Mouse (Mus musculus): ENCODE data around the gene Rnf126. TPM values are rescaled to one million over a fixed set of nuclear protein-coding genes. Genes with fewer than 3 reads are reported as not detected.

The Rnf126 gene
- polyA plus RNA-seq (2014; fragmentation: Nextera tagmentation; extraction: Ambion mirVana): 65.1 and 72.7 TPM in 2 replicates

DNA sequence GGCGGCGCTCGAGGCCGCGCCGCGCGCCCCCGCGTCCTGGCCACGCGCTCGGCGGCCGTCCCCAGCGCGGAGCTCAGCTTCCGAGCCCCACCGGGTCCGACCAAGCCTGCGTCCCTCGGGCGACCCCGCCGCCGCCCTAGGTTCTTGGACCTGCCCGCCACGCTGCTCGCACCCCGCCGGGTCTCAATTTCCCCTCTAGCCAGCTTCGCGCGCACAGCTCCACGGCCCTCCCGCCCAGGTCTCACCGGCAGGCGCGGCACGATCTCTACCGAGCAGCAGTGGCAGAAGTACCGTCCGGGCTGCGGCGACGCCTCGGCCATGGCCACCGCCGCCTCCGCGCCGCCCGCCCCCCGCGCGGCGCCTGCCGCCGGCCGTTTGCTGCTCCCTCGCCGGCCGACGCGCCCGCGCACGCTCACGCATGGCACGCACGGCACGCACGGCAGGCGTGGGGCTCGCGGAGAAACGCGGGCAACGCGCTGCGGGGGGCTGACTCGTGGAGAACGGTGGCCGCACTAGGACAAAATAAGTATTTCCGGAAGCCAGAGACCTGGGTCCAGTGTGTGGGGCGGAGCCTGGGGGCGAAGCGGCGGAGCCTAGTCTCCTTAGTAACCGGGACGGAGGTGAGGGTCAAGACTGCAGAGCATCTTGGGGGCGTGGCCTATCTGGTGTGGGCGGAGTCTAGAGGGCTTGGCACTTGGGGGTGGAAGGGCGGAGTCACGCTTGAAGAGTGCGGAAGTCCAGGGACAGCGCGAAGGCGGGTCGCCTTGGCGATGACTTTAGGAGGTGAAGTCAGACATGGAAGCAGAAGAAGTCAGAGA lies at the start of gene Rnf126:
Rnf126 (minus strand) TSS at position 445 of the 818 bp plus-strand sequence.
- peak; percentile 100 for DNase-seq (ENCODE audit: low spot score)
- peak within 1 kb of the TSS; percentile 88 for H3K27ac ChIP-seq (replicated peaks; ENCODE audit: low read depth, low read length)
- peak; percentile 86 for ATAC-seq (replicated peaks; ENCODE audit: insufficient number of reproducible peaks, low FRiP score, low TSS enrichment, low read depth)
- no peaks in the 10 kb centered on the region for H3K9me3 ChIP-seq (replicated peaks; ENCODE audit: control insufficient read depth, low read length)
- H3K4me3 ChIP-seq (ENCODE audit: low read depth, low read length): peak within 1 kb of the TSS; percentile 91
- under 1% methylated on average over 86 of the region's 101 CpGs for WGBS
- peaks cover 13% of the 10 kb centered on the region for H3K4me1 ChIP-seq (ENCODE audit: control insufficient read depth, insufficient read depth, low read length)
- H3K4me2 ChIP-seq (ENCODE audit: low read depth, low read length): peak within 1 kb of the TSS; percentile 90
- peaks cover 3% of the 10 kb centered on the region for H3K36me3 ChIP-seq (replicated peaks; ENCODE audit: control insufficient read depth, insufficient read depth, low read depth, low read length)
- H3K9ac ChIP-seq (replicated peaks; ENCODE audit: low read length): peak within 1 kb of the TSS; percentile 91
- no peaks in the 10 kb centered on the region for H3K27me3 ChIP-seq (ENCODE audit: control insufficient read depth, insufficient read depth, low read length)

DNA sequence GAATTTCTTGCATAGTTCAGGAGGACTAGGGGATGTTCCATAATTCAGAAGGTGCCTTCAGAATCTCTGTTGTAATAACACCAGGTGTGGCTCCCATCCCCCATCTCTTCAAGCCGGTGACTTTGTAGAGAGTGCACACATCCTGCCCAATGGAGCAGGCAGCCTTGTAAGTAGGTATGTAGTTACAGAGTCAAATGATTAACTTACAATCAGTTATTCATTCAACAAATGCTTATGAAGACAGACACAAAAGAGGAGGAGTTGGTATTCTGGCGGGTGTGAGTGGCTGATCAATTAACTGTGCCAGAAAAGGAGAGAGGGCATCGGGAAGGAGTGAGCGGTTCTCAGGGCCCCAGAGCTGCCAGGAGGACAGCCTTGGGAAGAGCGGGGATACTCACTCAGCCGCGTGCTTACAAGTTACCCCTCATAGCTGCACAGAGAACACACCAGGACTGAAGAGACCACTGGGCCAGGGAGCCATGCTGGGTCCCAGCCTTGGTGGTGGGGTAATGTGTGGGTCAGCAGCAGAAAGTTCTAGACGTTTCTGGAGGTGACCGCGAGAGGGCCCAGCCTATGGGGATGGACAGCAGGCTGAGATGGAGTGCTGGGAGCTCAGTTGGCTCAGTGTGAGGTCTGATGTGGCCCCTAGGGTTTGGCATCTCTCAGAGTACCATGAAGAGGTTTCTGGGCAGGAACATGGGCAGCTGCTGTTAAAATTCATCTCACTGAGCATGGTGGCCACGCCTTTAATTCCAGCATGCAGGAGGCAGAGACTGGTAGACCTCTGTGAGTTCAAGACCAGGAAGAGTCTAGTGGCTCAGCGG lies 49.1 kb upstream of the Rnf126 start:
- Histone ChIP-seq H3K27me3 (ENCODE audit: control insufficient read depth, insufficient read depth, low read length) (no peaks in the 10 kb centered on the region), H3K36me3 (replicated peaks; ENCODE audit: control insufficient read depth, insufficient read depth, low read depth, low read length) (peaks cover 8% of the 10 kb centered on the region), H3K27ac (replicated peaks; ENCODE audit: low read depth, low read length) (no peak overlapping the region), H3K9ac (replicated peaks; ENCODE audit: low read length) (no peak overlapping the region), H3K4me2 (ENCODE audit: low read depth, low read length) (no peak overlapping the region), H3K4me1 (ENCODE audit: control insufficient read depth, insufficient read depth, low read length) (no peaks in the 10 kb centered on the region), H3K9me3 (replicated peaks; ENCODE audit: control insufficient read depth, low read length) (no peaks in the 10 kb centered on the region), H3K4me3 (ENCODE audit: low read depth, low read length) (no peak overlapping the region)
- DNase-seq (ENCODE audit: low spot score) (no peak), ATAC-seq (replicated peaks; ENCODE audit: insufficient number of reproducible peaks, low FRiP score, low TSS enrichment, low read depth) (no peak)
- WGBS: 85% methylated on average over 12 of the region's 12 CpGs

DNA sequence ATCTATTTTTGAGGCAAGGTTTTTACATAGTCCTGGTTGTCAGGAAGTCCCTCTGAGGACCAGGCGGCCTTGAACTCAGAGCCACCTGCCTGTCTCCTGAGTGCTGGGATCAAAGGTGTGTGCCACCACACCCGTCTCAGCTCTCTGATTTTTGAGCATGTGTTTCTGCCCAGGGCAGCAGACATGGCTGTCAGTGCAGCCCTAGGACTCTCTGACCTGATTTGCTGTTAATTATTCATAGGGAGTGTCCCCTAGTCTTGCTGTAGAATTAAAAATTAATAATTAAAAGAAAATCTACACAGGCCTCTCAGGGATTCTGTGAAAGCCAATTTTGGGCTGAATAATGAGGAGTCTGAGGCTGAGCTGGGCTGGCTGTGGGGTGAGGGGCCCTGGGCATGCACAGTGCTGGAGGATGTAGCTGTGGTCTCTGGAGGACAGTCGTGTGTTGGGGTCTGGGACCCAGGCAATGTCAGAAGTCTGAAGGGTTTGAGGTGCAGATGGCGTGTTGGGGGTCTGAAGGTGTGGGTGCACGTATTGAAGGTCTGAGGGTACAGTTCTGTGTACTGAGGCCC lies 47.6 kb upstream of the Rnf126 start:
- DNase-seq (ENCODE audit: low spot score): no peak
- Histone ChIP-seq H3K9me3 (replicated peaks; ENCODE audit: control insufficient read depth, low read length) (no peaks in the 10 kb centered on the region), H3K9ac (replicated peaks; ENCODE audit: low read length) (no peak overlapping the region), H3K4me2 (ENCODE audit: low read depth, low read length) (no peak overlapping the region), H3K27me3 (ENCODE audit: control insufficient read depth, insufficient read depth, low read length) (no peaks in the 10 kb centered on the region), H3K4me3 (ENCODE audit: low read depth, low read length) (no peak overlapping the region), H3K36me3 (replicated peaks; ENCODE audit: control insufficient read depth, insufficient read depth, low read depth, low read length) (peaks cover 8% of the 10 kb centered on the region), H3K4me1 (ENCODE audit: control insufficient read depth, insufficient read depth, low read length) (no peaks in the 10 kb centered on the region), H3K27ac (replicated peaks; ENCODE audit: low read depth, low read length) (no peak overlapping the region)
- no peak for ATAC-seq (replicated peaks; ENCODE audit: insufficient number of reproducible peaks, low FRiP score, low TSS enrichment, low read depth)
- WGBS: 82% methylated on average over 5 of the region's 5 CpGs

DNA sequence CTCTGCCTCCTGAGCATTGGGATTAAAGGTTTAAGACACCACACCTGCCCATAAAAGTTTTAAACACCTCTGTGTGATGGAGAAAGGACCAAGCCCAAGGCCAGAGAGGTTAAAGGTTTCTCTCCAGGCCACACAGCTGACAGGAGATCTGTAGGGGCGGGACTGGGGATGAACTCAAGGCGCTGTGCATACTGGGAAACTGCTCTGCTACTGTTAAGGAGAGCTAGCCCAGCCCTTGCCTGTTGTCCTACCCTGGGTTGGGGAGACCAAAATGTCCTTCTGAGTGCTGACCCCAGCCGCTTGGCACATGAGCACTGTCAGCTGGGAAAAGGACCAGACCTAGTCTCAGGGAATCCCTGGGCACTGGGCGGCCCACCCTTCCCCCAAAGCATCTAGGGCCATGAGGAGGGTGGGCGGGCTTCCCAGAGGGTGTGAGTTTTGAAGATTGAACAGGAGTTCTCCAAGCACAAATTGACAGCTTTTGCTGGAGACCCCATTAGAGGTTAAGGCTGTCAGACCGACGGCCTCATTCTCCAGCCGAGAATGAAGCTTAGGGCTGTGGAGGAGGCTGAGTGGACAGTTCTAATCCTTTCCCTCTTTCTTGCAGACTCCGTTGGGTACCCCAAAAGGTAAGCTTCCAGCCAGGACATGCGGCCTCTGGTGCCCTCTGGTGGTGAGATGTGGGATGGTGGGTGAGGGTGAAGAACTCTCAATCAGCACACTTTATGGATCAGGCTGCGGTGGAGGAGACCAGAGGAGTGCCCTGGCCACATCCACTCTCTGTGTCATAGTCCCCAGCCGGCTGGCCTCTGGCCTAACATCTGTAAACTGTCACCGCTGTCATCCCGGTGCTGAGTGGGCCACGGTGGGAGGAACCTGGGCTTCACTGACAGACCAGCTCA lies 45.2 kb upstream of the Rnf126 start:
- H3K9ac ChIP-seq (replicated peaks; ENCODE audit: low read length): no peak overlapping the region
- H3K4me2 ChIP-seq (ENCODE audit: low read depth, low read length): no peak overlapping the region
- ATAC-seq (replicated peaks; ENCODE audit: insufficient number of reproducible peaks, low FRiP score, low TSS enrichment, low read depth) (0 out of 2 replicates have a peak, but pooled peaks have one; percentile 27), DNase-seq (ENCODE audit: low spot score) (peak; percentile 86)
- no peak overlapping the region for H3K27ac ChIP-seq (replicated peaks; ENCODE audit: low read depth, low read length)
- H3K9me3 ChIP-seq (replicated peaks; ENCODE audit: control insufficient read depth, low read length): no peaks in the 10 kb centered on the region
- no peaks in the 10 kb centered on the region for H3K27me3 ChIP-seq (ENCODE audit: control insufficient read depth, insufficient read depth, low read length)
- peaks cover 6% of the 10 kb centered on the region for H3K36me3 ChIP-seq (replicated peaks; ENCODE audit: control insufficient read depth, insufficient read depth, low read depth, low read length)
- no peak overlapping the region for H3K4me3 ChIP-seq (ENCODE audit: low read depth, low read length)
- no peaks in the 10 kb centered on the region for H3K4me1 ChIP-seq (ENCODE audit: control insufficient read depth, insufficient read depth, low read length)
- 29% methylated on average over 15 of the region's 15 CpGs for WGBS

DNA sequence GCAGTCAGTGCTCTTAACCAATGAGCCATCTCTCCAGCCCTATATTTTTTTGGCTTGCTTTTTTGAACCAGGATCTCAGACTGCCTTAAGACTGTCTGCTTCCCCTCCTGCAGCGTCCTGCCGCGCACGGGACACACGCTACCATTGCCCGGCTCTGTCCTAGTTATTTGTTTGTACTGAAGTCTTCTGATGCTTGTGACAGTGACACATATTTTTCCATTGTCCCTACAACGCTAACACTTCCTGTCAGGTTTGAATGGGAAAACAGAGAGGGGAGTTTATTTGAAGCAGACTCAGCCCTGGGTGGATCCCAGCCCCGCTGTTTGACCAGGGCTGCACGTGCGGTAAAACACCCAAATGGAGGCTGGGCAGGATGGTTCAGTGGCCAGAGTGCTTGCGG lies 42.0 kb upstream of the Rnf126 start:
- ATAC-seq (replicated peaks; ENCODE audit: insufficient number of reproducible peaks, low FRiP score, low TSS enrichment, low read depth) (no peak), DNase-seq (ENCODE audit: low spot score) (no peak)
- 88% methylated on average over 11 of the region's 11 CpGs for WGBS
- Histone ChIP-seq H3K27me3 (ENCODE audit: control insufficient read depth, insufficient read depth, low read length) (no peaks in the 10 kb centered on the region), H3K4me3 (ENCODE audit: low read depth, low read length) (no peak overlapping the region), H3K4me1 (ENCODE audit: control insufficient read depth, insufficient read depth, low read length) (peaks cover 3% of the 10 kb centered on the region), H3K27ac (replicated peaks; ENCODE audit: low read depth, low read length) (no peak overlapping the region), H3K9ac (replicated peaks; ENCODE audit: low read length) (no peak overlapping the region), H3K4me2 (ENCODE audit: low read depth, low read length) (no peak overlapping the region), H3K9me3 (replicated peaks; ENCODE audit: control insufficient read depth, low read length) (no peaks in the 10 kb centered on the region), H3K36me3 (replicated peaks; ENCODE audit: control insufficient read depth, insufficient read depth, low read depth, low read length) (peaks cover 4% of the 10 kb centered on the region)

DNA sequence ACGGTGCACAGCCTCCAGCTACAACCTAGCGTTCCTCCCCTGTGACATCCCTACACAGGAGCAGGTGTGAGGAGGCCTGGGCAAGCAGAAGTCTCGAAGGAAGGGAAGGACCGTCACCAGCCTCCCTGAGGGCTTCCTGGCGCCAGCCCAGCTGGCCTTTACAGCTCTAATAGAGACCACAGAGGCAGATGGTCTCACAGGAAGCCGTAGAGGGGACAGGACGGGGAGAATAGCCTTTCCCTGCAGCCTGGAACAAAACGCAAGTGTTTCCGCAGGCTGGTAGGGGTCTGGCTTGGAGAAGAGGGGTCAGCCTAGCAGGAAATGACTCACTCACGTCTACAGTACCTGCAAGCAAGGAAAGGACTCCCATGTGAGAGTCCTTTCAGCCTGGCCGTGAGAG lies 41.1 kb upstream of the Rnf126 start:
- ATAC-seq (replicated peaks; ENCODE audit: insufficient number of reproducible peaks, low FRiP score, low TSS enrichment, low read depth): no peak
- Histone ChIP-seq H3K9ac (replicated peaks; ENCODE audit: low read length) (no peak overlapping the region), H3K4me3 (ENCODE audit: low read depth, low read length) (no peak overlapping the region), H3K9me3 (replicated peaks; ENCODE audit: control insufficient read depth, low read length) (no peaks in the 10 kb centered on the region), H3K27me3 (ENCODE audit: control insufficient read depth, insufficient read depth, low read length) (no peaks in the 10 kb centered on the region), H3K36me3 (replicated peaks; ENCODE audit: control insufficient read depth, insufficient read depth, low read depth, low read length) (peaks cover 4% of the 10 kb centered on the region), H3K27ac (replicated peaks; ENCODE audit: low read depth, low read length) (no peak overlapping the region; the same call in 1 of the 2 replicates), H3K4me2 (ENCODE audit: low read depth, low read length) (no peak overlapping the region), H3K4me1 (ENCODE audit: control insufficient read depth, insufficient read depth, low read length) (peaks cover 12% of the 10 kb centered on the region)
- 43% methylated on average over 11 of the region's 11 CpGs for WGBS
- no peak for DNase-seq (ENCODE audit: low spot score)

DNA sequence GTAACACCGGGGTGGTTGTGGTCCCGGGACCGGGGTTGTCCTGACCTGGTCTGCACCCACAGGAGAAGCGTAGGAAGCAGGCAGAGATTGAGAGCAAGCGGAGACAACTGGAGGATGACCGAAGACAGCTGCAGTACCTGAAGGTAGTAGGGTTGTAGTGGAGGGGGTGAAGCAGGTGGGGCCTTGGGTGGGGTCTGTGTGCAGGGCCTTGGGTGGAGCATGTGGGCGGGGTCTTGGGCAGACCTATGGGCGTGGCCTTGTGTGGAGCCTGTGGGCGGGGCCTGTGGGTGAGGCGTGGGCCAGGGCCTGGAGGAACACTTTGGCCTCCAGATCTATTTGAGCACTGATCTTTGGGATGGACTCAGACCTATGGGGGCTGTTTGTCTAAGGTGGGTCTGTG lies 40.2 kb upstream of the Rnf126 start:
- Histone ChIP-seq H3K4me2 (ENCODE audit: low read depth, low read length) (no peak overlapping the region), H3K4me3 (ENCODE audit: low read depth, low read length) (no peak overlapping the region), H3K27me3 (ENCODE audit: control insufficient read depth, insufficient read depth, low read length) (no peaks in the 10 kb centered on the region), H3K4me1 (ENCODE audit: control insufficient read depth, insufficient read depth, low read length) (peaks cover 16% of the 10 kb centered on the region), H3K36me3 (replicated peaks; ENCODE audit: control insufficient read depth, insufficient read depth, low read depth, low read length) (peaks cover 4% of the 10 kb centered on the region), H3K9ac (replicated peaks; ENCODE audit: low read length) (no peak overlapping the region), H3K27ac (replicated peaks; ENCODE audit: low read depth, low read length) (no peak overlapping the region), H3K9me3 (replicated peaks; ENCODE audit: control insufficient read depth, low read length) (no peaks in the 10 kb centered on the region)
- DNase-seq (ENCODE audit: low spot score): no peak
- WGBS: 81% methylated on average over 10 of the region's 10 CpGs
- ATAC-seq (replicated peaks; ENCODE audit: insufficient number of reproducible peaks, low FRiP score, low TSS enrichment, low read depth): no peak

Data from embryonic facial prominence, embryonic 11.5 days (tissue).